Mouse (Mus musculus) E14TG2a.4 (cell line): Measurements from ENCODE around the gene Meioc.

Experiments
- CTCF ChIP-seq: conservative IDR thresholded peaks from 2 replicates; pipeline ENCODE4 v1.5.1; 2014; ENCODE audit warnings: low read length
- NANOG ChIP-seq: IDR thresholded peaks from 2 replicates; pipeline ENCODE4 v1.6.1; 2014; ENCODE audit warnings: borderline replicate concordance, low read length, mixed read lengths

DNA sequence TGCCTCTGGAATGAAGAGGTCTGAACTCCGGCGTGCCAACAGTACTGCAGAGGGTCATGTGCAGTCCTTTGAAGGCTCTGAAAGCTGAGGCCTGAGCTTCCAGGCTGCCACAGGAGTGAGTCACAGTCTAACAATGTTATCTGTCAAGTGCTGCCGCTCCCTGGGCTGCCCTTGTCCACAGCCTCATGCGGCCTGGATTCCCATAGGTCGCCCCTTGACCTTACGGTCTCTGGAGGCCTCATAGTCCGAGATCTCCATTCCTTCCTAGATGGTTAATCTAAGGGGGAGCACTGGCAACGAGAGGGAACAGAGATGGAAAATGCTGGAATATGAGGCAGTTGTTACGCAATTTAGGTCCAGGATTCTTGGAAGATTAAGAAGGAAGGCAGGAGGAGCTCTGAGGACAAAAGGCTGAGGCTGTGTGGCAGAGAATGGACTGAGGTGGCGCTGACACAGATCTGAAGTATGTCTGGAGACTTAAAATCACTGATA, 19.6 kb upstream of the Meioc start:
- TF ChIP-seq CTCF = no peak
- no peak for TF ChIP-seq NANOG
